In genomic region chr11:86967506-86967905, GRCm38 (mm10) we compare ENCODE assay signal across 23 mouse cellular contexts. TPM values are rescaled to one million over a fixed set of nuclear protein-coding genes. Genes with fewer than 3 reads are reported as not detected.
DNase-seq lines count a peak whose midpoint lies in the region; ATAC-seq lines count a peak whose summit lies in the region.
"Had no signal": no experiment of that assay in that cellular context is flagged by ENCODE, and none has a peak within 500 bp of the region (broad histone marks: within the 10 kb centered on the region; RNA-seq: fewer than 3 reads in every experiment).

No protein-coding gene starts in this region.

- peaks cover 44% of the 10 kb centered on the region for H3K36me3 ChIP-seq in limb, embryonic 12.5 days
- H3K36me3 ChIP-seq: embryonic facial prominence, embryonic 15.5 days; hindbrain, embryonic 15.5 days; midbrain, embryonic 12.5 days; neural tube, embryonic 12.5 days had no signal

- H3K27me3 ChIP-seq in limb, embryonic 12.5 days: no peaks in the 10 kb centered on the region
- H3K27me3 ChIP-seq: embryonic facial prominence, embryonic 15.5 days; heart, embryonic 13.5 days; hindbrain, embryonic 15.5 days; midbrain, embryonic 12.5 days; neural tube, embryonic 12.5 days had no signal

- peaks cover 53% of the 10 kb centered on the region for H3K4me1 ChIP-seq in limb, embryonic 12.5 days (replicated peaks)

- no peak overlapping the region for H3K9ac ChIP-seq in limb, embryonic 12.5 days (replicated peaks)
- H3K9ac ChIP-seq: embryonic facial prominence, embryonic 15.5 days; forebrain, postnatal 0 days; heart, embryonic 13.5 days; hindbrain, embryonic 15.5 days; midbrain, embryonic 12.5 days; neural tube, embryonic 12.5 days had no signal

- 92% methylated on average over 9 of the region's 9 CpGs for WGBS in limb, embryonic 12.5 days

- ATAC-seq in limb, embryonic 12.5 days (ENCODE audit: insufficient number of reproducible peaks, insufficient read depth, low FRiP score, low TSS enrichment, low read depth): no peak
- ATAC-seq in megakaryocyte-erythroid progenitor cell, adult 5-6 weeks (replicated peaks; ENCODE audit: low FRiP score, low TSS enrichment, poor library complexity, severe bottlenecking): no peak
- ATAC-seq: forebrain, postnatal 0 days; intestine, embryonic 16.5 days had no signal

- no peaks in the 10 kb centered on the region for H3K9me3 ChIP-seq in limb, embryonic 12.5 days
- H3K9me3 ChIP-seq: embryonic facial prominence, embryonic 15.5 days; heart, embryonic 13.5 days; hindbrain, embryonic 15.5 days; midbrain, embryonic 12.5 days; neural tube, embryonic 12.5 days had no signal

- peak overlapping the region; percentile 95 for H3K27ac ChIP-seq in limb, embryonic 12.5 days
- H3K27ac ChIP-seq: heart, embryonic 13.5 days; hindbrain, embryonic 15.5 days; macrophage; neural tube, embryonic 12.5 days had no signal

- DNase-seq in lung, adult 18-20 months: peak; percentile 47 to 65
- DNase-seq in lung, postnatal 14 days: no peak
- peak; percentile 42 for DNase-seq in lung, postnatal 10 days
- DNase-seq in adrenal gland, postnatal 25 days: no peak
- no peak for DNase-seq in urinary bladder, postnatal 4 days (ENCODE audit: low spot score in 2 of 2)
- DNase-seq: adrenal gland, adult 2 months; cerebellum, adult 11 months; cerebellum, postnatal 10 days; forebrain, postnatal 0 days; heart, postnatal 4 days; kidney, postnatal 10 days; layer of hippocampus, postnatal 36 days; right cerebral cortex, postnatal 4 days had no signal

- no peak overlapping the region for H3K4me3 ChIP-seq in limb, embryonic 12.5 days (replicated peaks)
- H3K4me3 ChIP-seq: embryonic facial prominence, embryonic 15.5 days; heart, embryonic 13.5 days; hindbrain, embryonic 15.5 days; midbrain, embryonic 12.5 days; neural tube, embryonic 12.5 days had no signal

- H3K4me2 ChIP-seq in limb, embryonic 12.5 days: no peak overlapping the region
- H3K4me2 ChIP-seq: embryonic facial prominence, embryonic 15.5 days; heart, embryonic 13.5 days; hindbrain, embryonic 15.5 days; liver, embryonic 11.5 days; midbrain, embryonic 12.5 days; neural tube, embryonic 12.5 days had no signal

RNA-seq across cellular contexts. Expression of gene Ypel2, which starts 26.0 kb away (rescaled TPM):
- 9.8 and 10.5 TPM in 2 replicates for polyA plus RNA-seq in limb, embryonic 12.5 days (2016; fragmentation: Nextera tagmentation; extraction: Ambion mirVana)
- total RNA-seq in adrenal gland, postnatal 25 days (2021): 38.3 and 38.6 TPM in 2 replicates
- total RNA-seq in megakaryocyte-erythroid progenitor cell, adult 5-6 weeks (2014; fragmentation: Nextera tagmentation): 0.79 and 1.0 TPM in 2 replicates
- total RNA-seq in megakaryocyte-erythroid progenitor cell, adult 5-6 weeks (2017): 1.0 TPM in 2 replicates

Comparison
In these comparisons a context has a peak if more than half of its experiments do, and no peak if none do; other contexts are left out.
1. DNase-seq: peak in lung, adult 18-20 months (2 of 2) and lung, postnatal 10 days (single experiment); none in lung, postnatal 14 days (single experiment), adrenal gland, postnatal 25 days (single experiment) and urinary bladder, postnatal 4 days (0 of 2).
2. RNA of gene Ypel2, which starts 26.0 kb away (total RNA-seq): 38.3 to 38.6 TPM in adrenal gland, postnatal 25 days; 0.79 to 1.0 TPM in megakaryocyte-erythroid progenitor cell, adult 5-6 weeks; every median in the first group is over 10 times any median in the second.